In genomic region chr2:72898094-72898781, GRCm38 (mm10) we compare ENCODE assay signal across 14 mouse cellular contexts.
DNase-seq lines count a peak whose midpoint lies in the region; ATAC-seq lines count a peak whose summit lies in the region.
"Had no signal": no experiment of that assay in that cellular context is flagged by ENCODE, and none has a peak within 500 bp of the region (broad histone marks: within the 10 kb centered on the region; RNA-seq: fewer than 3 reads in every experiment).

No protein-coding gene starts in this region.

- WGBS in lung, embryonic 15.5 days, result 28% methylated on average over 3 of the region's 3 CpGs
- 17% methylated on average over 3 of the region's 3 CpGs for WGBS in heart, embryonic 14.5 days

- no peak overlapping the region for H3K4me2 ChIP-seq in lung, embryonic 15.5 days
- no peak overlapping the region for H3K4me2 ChIP-seq in heart, embryonic 14.5 days (ENCODE audit: low read length)
- H3K4me2 ChIP-seq: neural tube, embryonic 13.5 days had no signal

- H3K4me1 ChIP-seq in lung, embryonic 15.5 days, result no peaks in the 10 kb centered on the region
- H3K4me1 ChIP-seq in heart, embryonic 14.5 days (ENCODE audit: control insufficient read depth in 2 of 2, insufficient read depth in 2 of 2, low read length in 2 of 2), result peaks cover 0 to 2% of the 10 kb centered on the region in 2 experiments; a peak in 1 of 4 replicates
- H3K4me1 ChIP-seq: neural tube, embryonic 13.5 days had no signal

- H3K27me3 ChIP-seq in lung, embryonic 15.5 days, result no peaks in the 10 kb centered on the region
- H3K27me3 ChIP-seq in heart, embryonic 14.5 days (ENCODE audit: control insufficient read depth, insufficient read depth, low read length), result no peaks in the 10 kb centered on the region
- H3K27me3 ChIP-seq: neural tube, embryonic 13.5 days had no signal

- H3K36me3 ChIP-seq in lung, embryonic 15.5 days, result no peaks in the 10 kb centered on the region
- H3K36me3 ChIP-seq in heart, embryonic 14.5 days (ENCODE audit: control insufficient read depth, insufficient read depth, low read length), result no peaks in the 10 kb centered on the region
- H3K36me3 ChIP-seq: neural tube, embryonic 13.5 days had no signal

- peak overlapping the region; percentile 44; the same call in 1 of the 2 replicates for H3K27ac ChIP-seq in lung, embryonic 15.5 days
- peak overlapping the region; percentile 21 to 39; a peak in 2 of 4 replicates for H3K27ac ChIP-seq in heart, embryonic 14.5 days (replicated peaks in 1 of 2; ENCODE audit: control insufficient read depth in 1 of 2, insufficient read depth in 1 of 2, low read depth in 2 of 2, low read length in 2 of 2)
- H3K27ac ChIP-seq: macrophage; neural tube, embryonic 13.5 days had no signal

- peak; percentile 39 for DNase-seq in adrenal gland, adult 2 months
- DNase-seq in adrenal gland, adult 8-10 months, result no peak
- DNase-seq in lung, adult 18-20 months, result no peak
- DNase-seq in lung, postnatal 36 days, result peak; percentile 32
- no peak for DNase-seq in left cerebral cortex, postnatal 14 days (ENCODE audit: low spot score in 2 of 2)
- DNase-seq in embryo, embryonic 10 days (ENCODE audit: low spot score), result no peak
- DNase-seq: gastrocnemius, postnatal 36 days; layer of hippocampus, postnatal 36 days; spleen, adult 18-20 months had no signal

- no peaks in the 10 kb centered on the region for H3K9me3 ChIP-seq in lung, embryonic 15.5 days
- H3K9me3 ChIP-seq in heart, embryonic 14.5 days (ENCODE audit: control insufficient read depth, low read length), result peaks cover 15% of the 10 kb centered on the region

- no peak overlapping the region for H3K9ac ChIP-seq in lung, embryonic 15.5 days
- H3K9ac ChIP-seq in heart, embryonic 14.5 days (ENCODE audit: low read length), result no peak overlapping the region
- H3K9ac ChIP-seq: neural tube, embryonic 13.5 days had no signal

- intact Hi-C loops in left cerebral cortex, postnatal 14 days (cut with DNase I), result no loop called here

- no peak overlapping the region for H3K4me3 ChIP-seq in lung, embryonic 15.5 days
- no peak overlapping the region for H3K4me3 ChIP-seq in heart, embryonic 14.5 days (ENCODE audit: control insufficient read depth in 1 of 2, insufficient read depth in 1 of 2, low read depth in 1 of 2, low read length in 2 of 2)
- H3K4me3 ChIP-seq: neural tube, embryonic 13.5 days had no signal

- ATAC-seq in lung, embryonic 15.5 days (ENCODE audit: borderline replicate concordance, extremely low read depth, low FRiP score, low TSS enrichment), result peak; percentile 70; the same call in 1 of the 2 replicates
- ATAC-seq in heart, embryonic 14.5 days (ENCODE audit: insufficient number of reproducible peaks, insufficient read depth, low FRiP score, low read depth), result peak; percentile 77; the same call in 1 of the 2 replicates
- ATAC-seq: forebrain, embryonic 14.5 days had no signal

Comparison
In these comparisons a context has a peak if more than half of its experiments do, and no peak if none do; other contexts are left out.
1. DNase-seq: peak in adrenal gland, adult 2 months (single experiment) and lung, postnatal 36 days (single experiment); none in adrenal gland, adult 8-10 months (single experiment), lung, adult 18-20 months (0 of 2), left cerebral cortex, postnatal 14 days (0 of 2) and embryo, embryonic 10 days (single experiment).